Mouse (Mus musculus) thymus, postnatal 25 days (tissue): Measurements from ENCODE around the gene Pla1a.
A peak's percentile ranks its signal among the peaks of the same experiment; 100 is the strongest.
"Not testable (repeated sequence)": the region's sequence is repeated elsewhere in the genome, so short reads cannot be mapped to it uniquely, and the experiment has no call there.

Experiments
- DNase-seq: peaks from one replicate; pipeline ENCODE4 v3.0.0; 2022

Pla1a gene

DNA sequence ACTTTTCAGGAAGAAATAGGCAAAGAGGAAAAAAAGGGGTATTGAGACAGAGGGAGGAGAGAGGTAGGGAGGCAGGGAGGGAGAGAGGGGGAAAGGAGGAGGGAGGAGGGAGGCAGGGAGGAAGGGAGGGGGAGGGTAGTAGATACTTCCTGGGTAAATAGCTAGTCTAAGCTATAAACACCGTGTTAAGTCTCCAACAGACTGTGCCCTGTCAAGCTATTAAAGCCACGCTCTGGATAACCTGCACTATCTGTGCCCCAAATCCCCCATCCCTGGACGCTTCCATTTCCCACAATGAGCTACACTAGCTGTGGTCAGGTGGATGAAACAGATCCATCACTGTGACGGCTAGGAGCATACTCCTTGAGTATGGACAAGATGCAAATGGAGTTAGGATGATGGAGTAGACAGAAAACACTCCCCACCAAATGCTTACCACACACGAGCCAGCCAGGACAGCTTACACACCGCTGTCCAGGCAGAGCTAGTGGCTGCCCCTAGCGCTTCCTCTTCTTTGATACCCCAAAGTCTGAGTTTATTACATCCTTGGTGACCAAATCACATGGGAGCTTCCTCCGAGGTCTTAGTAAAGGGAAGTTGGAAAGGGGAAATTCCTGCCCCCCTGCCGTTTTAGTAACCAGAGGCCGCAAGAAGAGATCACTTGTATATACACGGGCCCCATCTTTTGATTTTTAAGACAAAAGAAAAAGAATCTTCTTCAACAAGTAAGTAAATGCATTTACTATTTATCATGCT is 24.0 kb upstream of the Pla1a start:
- no peak for DNase-seq

GRCm38 (mm10) chr16:38455511-38456418 is 22.8 kb upstream of the Pla1a start, which contains the start of gene Cd80:
Cd80 (plus strand) TSS chr16:38455561.
- no peak for DNase-seq

GRCm38 (mm10) chr16:38454533-38455254 is 21.7 kb upstream of the Pla1a start:
- DNase-seq = no peak

GRCm38 (mm10) chr16:38453952-38454351 is 21.0 kb upstream of the Pla1a start:
- no peak for DNase-seq

GRCm38 (mm10) chr16:38453203-38453553 is 20.2 kb upstream of the Pla1a start:
- DNase-seq = no peak

DNA sequence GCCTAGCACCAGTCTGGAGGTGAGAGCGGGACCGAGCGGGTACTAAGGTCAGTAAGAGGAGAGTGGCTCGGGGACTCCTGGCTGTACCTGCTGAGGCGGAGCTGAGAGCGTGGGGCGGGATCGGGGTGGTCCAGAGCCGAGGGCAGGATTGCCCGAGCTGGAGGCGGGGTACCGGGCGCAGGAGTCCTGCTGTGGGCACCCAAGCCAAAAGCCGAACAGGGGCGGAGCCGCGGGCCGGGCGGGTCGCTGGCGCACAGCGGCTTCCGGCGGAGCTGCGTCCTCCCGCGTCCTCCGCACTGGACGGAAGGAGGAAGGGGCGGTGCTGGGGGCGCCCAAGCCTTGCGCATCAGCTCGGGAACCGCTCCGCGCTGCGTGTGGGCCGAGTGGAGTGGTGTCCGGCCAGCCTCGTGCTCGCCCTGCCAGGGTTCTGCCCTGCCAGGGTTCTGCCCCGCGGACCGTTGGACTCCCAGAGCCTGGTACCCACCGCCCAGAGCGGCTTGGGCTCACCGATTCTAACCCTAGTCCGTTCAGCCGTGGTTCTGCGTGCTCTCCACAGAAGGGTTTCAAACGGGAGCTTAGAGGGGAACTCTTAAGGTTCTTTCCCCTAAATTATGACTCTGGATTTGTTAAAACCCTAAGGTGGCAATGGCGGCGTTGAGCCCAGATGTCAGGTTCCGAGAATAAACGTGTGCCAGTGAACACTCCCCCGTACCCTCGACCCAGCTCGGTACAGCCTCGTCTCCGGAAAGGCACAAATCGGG is 19.7 kb upstream of the Pla1a start, which contains the start of gene Adprh:
Gene Adprh, minus strand, starts transcription at position 262 of the 761 bp plus-strand sequence.
- peak; percentile 86 for DNase-seq

DNA sequence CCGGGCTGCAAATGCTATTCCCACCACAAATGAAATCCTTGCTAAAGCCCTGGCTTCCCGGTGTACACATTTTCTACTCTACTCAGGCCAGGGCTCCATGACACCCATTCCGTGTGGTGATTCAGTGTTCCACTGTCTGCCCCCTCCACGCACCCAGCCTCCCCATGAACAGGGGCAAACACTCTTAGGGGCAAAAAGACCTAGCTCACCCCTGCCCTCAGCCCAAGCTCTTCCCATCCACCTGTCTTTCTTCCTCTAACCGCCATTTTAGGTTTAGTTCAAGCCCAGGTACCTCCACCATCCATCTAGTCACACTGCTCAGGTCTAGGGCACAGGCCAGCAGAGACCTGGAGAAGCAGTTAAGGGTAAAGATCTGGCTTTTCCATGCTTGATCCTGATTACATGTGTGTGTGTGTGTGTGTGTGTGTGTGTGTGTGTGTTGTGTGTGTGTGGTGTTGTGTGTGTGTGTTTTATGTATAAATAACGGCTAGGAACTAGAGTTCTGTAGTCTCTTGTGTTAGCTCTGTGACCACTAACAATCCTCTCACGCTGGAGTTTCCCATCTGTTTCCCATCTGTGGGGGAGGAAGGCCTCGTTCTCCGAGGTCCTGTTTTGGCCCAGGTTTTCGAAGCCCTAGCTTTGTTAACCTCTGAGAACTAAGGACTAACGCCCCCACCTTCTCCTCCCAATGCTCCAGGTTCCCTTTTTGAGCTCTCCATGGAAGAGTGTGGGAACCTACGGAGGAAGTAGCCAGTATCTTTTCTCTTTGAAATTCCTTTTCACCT is 18.7 kb upstream of the Pla1a start:
- DNase-seq = no peak

GRCm38 (mm10) chr16:38450707-38451106 is 17.8 kb upstream of the Pla1a start:
- DNase-seq = no peak

DNA sequence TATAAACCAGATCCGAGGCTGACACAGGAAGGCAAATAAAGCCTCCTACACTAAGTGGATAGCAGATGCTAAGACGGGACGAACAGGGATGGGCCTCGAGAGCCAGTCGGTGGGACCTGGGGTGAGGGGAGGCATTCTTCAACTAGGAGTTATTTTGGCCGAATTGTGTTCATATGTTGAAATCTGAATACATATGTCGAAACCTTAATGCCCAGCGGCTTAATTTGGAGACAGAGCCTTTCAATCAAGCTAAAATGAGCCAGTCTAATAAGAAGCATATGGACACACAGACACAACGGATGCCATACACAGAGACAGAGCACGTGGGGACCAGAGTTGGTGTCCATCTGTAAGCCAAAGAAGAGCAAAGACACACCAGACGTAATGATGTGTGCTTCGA is 15.5 kb upstream of the Pla1a start:
- DNase-seq = no peak

DNA sequence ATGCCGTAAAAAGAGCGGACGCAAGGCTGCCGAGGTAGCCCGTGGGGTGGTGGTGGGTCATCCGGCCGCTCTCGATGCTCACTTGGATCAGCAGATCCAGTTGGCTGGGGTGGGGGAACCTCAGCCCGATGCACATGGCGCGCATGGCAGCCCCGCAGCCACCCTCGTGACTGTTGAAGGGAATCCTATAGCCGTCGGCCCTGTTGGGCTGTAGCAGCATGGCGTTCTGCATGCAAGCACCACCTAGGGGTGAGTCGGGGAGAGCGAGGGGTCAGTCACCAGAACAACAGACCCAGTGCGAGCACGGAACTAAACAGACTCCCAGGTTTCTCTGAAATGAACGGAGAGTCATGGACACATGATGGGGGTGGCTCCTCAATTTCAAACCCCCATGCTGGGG is 14.4 kb upstream of the Pla1a start:
- DNase-seq = no peak

GRCm38 (mm10) chr16:38446141-38446540 is 13.2 kb upstream of the Pla1a start:
- DNase-seq = not testable (repeated sequence)

- no peak for DNase-seq
Observed at GRCm38 (mm10) chr16:38445576-38445975, 12.6 kb upstream of the Pla1a start.

- DNase-seq = no peak
Observed at GRCm38 (mm10) chr16:38445046-38445445, 12.1 kb upstream of the Pla1a start.

DNA sequence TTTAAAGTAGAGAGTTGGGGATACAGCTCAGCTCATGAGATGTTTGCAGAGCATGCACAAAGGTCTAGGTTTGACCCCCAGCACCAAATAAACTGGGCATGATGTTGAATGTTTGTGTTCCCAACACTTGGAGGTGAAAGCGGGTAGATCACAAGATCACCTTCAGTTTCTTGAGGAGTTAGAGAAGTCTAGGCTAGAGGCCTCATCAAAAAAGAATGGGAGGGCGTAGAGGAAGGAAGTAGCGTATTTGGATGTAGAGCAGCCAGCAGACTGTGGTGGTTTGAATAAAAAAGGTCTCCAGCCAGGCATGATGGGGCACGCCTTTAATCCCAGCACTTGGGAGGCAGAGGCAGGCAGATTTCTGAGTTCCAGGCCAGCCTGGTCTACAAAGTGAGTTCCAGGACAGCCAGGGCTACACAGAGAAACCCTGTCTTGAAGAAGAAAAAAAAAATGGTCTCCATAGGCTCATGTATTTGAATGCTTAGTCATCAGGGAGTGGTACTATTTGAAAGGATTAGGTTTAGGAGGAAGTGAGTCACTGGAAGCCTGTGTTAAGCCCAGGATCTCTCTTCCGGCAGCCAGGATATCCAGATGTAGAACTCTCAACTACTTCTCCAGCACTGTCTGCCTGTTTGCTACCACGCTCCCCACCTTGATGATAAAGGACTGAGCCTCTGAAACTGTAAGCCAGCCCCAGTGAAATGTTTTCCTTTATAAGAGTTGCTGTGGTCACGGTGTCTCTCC is 10.9 kb upstream of the Pla1a start:
- DNase-seq = no peak

GRCm38 (mm10) chr16:38442216-38442615 is 9.3 kb upstream of the Pla1a start:
- no peak for DNase-seq

DNA sequence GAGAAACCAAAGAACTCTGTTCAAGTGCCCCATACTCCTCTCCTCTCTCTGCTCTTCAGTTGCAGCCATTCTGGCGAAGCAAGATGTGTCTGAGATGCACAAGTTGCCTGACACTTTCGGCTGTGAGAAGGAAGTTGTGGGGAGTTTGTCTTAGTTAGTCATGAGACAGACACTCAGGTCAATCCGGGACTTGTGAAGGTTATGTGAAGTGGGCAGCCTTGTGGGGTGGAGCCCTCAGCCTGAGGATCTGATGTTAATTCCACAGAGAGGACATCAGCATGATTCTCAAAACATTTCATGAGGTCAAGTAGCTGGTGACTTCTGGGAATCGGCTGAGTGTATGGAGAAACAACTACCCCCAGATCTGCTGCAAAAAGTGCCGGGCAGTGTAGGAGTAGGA is 8.7 kb upstream of the Pla1a start:
- DNase-seq = no peak

DNA sequence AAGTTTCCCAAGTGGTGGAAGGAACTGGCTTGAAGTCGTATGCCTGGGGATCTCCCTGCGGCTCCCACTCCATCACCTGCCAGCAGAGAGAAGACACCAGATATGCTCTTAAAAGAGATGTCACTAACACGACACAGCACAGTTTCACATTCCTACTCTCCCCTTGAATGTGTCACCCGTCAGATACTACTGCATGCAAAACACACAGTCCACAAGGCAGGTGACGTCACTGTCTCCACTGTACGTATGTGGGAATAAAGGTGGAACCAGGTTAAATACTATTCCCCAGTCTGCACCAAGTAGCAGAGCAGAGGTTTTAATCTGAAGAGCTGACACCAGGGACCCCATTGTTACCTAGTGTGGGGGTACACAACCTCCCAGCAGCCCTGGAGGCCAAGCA is 7.5 kb upstream of the Pla1a start:
- DNase-seq = no peak

DNA sequence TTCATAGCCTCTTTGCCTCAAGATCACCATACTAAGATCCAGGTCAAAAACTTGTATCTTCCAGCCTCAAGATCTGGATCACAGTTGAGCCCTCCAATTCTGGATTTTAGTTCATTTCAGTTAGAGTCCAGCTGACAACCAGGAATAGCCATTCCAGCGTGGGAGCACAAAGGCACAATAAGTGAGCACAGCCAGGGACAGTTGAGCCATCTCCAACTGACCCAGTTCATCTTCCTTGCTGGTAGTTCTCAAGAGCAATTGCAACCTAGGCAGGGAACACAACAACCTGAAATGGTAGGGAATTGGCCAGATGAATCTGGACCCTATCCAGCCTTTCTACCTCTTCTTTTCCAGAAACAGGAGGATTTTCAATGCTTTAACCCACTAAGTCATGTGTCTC is 6.2 kb upstream of the Pla1a start:
- DNase-seq = no peak

DNA sequence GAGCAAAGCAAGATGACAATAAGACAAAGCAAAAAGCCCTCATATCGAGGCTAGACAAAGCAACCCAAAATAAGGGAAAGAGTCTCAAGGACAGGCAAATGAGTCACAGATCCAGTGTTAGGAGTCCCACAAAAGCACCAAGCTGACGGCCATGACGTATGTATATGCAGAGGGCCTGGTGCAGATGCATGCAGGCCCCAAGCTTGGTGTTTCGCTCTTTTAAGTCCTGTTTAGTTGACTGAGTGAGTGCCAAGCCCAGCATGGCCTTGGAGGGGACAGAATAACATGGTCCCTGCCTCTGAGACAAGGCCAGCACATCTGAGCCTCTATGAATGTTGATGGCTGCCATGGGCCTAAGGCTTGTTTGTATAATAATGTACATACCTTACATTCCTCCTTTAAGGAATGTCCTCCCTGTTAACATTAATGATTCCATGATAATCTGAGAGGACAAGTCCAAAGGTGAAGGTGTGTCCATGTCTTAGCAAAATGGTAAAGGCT is 1.4 kb upstream of the Pla1a start:
- no peak for DNase-seq

DNA sequence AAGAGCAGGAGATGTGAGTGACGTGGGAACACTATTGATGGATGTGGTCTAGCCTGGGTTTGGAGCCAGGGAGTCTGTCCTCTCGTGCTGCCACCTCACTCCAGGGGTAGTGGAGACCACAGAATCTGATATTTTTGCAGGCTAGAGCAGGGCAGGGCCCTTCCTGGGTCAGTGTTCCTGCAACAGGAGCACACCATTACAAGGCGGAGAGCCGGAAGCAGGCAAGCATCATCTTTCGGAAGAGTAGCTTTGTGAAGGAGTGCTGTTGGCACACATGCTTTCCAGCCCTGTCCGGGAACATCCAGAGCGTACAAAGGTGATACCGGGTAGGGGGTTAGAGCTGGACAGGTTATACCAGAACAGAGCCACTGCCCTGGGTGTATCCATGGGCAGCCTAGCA is 569 bp upstream of the Pla1a start:
- no peak for DNase-seq
